Mouse (Mus musculus) layer of hippocampus, adult 11-12 months (tissue): ENCODE measurements around the gene Gm20388.

Experiments
- DNase-seq: peaks from one replicate; pipeline ENCODE4 v3.0.0; 2022; ENCODE audit warnings: low spot score

The Gm20388 gene

DNA sequence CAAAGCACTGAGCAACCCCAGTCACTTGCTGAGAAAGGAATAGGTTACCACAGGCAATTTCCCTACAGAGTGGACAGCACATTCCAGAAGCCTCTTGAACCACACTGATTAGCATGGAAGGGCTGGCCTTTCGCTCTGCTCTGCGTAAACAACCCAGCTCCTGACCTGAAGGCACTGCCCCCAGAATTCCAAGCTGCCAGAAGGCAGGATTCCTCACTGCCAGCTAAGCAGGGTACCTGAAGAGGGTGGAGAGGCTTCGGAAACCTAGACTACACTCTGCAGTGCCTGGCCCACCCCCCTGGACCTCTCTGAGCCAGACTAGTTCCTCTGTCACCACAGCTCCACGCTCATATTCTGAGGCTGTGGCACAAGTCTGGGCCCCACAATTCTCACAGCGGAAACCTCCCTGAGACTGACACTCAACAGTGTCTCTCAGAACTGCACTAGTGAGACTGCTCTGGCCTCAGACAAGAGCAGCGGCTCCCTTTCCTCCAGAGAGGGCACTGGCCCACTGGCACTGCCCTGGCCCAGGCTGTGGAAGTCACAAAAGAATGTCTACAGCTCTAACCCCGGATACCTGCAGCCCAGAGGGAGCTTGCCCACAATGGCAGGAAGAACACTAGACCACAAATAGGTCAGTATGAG, 2616.0 kb downstream of the Gm20388 start:
- no peak for DNase-seq

DNA sequence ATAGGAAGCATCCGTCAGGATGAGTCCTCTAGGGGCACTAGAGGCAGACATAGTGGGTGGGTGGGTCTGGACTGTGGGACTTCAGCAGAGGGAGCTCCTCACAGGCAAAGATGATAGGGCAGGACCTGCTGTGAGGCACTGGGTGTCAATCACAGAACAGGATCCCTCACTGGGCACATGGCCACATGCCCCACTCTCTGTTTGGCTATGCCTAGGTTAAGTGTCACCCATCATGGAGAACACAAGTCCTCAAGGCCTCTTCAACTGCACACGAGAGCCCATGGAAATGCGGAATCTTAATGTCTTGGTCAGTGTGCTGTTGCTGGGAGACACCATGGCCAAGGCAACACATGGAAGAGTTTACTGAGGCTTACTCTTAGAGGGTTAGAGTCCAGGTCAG, 2617.3 kb downstream of the Gm20388 start:
- DNase-seq = no peak

DNA sequence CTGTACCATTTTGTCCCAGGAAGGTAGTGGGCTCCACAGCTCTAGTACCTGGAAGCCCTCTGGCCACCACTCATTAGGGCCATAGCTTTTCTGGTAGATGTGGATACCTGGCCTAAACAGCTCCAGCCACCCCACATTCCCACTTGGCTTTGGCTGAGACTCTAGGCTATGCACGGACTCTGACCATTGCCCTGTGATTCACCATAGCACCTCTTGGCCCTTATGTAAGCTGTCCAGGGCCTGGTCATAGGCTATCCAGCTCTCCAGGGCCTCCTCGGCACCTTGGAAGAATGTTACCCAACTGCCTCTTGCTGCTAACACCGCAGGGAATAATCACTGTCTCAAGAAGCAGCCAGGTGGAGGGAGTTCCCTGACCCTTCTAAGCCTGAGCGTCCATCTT, 2618.5 kb downstream of the Gm20388 start:
- DNase-seq = no peak

DNA sequence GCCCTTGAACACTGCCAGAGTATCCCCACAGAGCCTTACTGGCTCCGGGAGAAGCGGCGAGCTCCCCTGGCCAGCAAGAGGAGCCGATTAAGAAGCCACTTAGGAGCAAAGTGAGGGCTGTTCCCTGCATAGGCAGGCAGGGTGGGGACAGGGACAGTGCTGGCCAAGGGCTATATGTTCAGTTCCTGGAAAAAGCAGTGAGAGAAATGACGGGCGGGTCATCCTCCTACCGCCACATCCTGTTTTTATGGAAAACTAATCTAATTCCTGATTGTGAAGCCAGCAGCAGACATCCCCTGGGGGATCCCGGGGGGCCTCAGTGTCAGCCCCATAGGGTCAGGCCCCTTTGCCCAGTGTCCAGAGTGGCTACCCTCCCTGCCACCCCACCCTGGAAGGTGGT, 2620.7 kb downstream of the Gm20388 start:
- no peak for DNase-seq

DNA sequence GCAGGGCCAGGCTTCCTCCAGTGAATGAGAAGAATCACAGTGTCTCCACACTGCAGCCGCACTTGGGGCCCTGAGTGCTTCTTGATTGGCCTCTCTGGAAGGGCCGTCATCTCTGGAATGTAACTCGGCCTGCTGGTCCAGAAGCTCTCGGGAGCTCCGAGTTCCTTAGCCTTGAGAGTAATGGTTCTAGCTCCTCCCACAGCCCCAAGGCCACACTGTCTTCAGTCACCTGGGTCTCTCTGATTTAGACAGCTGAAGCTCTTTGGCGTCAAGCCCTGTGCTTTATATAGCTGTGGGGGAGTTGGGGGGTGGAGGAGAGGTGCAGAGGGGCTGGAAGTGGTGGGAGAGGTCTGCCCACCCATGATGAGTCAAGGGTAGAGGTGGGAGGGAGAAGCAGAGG, 2626.4 kb downstream of the Gm20388 start:
- DNase-seq = no peak

DNA sequence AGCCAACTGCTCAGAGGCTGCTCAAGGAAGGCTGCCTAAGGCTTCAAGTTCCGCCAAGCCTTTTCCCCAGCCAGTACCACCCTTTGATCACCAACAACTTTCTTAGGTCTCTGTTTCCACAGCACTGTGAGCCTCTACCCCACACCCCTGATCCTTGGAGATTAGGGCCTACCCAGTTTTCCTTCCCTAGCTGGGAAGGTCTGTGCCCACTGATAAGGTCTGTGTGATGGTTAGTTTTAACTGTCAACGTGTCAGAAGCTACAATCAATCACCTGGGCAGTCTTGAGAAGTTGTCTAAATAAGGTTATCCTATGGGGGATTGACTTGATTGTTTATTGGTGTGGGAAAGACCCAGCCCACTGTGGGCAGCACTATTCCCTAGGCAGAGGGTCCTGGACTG, 2627.2 kb downstream of the Gm20388 start:
- no peak for DNase-seq

DNA sequence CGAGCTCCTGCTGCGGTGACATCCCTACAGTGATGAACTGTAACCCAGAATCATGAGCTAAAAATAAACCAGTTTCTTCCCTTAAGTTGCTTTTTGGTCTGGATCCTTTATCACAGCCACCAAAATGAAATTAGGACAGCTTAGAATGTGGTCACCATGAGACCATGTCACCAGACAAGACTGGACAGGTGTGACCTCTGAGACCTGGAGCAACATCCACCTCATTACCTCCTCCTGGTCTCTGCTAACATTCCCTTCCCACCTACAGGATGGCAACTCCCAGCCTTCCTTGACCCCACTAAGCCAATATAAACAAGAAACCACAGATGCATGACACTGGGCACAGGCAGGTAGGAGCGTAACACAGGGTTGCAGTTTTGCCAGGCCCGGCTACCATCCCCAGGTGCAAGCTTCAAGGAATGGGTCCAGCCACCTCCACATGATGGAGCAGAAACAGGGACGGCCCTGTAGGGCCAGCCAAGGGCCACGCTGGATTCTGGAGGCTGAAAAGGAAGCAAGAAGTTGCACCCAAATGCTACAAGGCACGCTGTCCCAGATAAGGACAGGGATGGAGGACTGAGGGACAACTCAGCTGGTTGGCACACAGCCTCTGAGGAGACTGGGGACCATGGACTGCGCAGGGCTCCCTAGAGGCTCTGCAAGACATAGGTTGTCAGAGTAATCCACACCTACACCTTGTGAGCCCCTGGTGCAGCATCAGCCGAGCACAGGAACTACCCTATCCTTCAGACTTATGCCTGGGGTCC, 2627.9 kb downstream of the Gm20388 start:
- DNase-seq = no peak

DNA sequence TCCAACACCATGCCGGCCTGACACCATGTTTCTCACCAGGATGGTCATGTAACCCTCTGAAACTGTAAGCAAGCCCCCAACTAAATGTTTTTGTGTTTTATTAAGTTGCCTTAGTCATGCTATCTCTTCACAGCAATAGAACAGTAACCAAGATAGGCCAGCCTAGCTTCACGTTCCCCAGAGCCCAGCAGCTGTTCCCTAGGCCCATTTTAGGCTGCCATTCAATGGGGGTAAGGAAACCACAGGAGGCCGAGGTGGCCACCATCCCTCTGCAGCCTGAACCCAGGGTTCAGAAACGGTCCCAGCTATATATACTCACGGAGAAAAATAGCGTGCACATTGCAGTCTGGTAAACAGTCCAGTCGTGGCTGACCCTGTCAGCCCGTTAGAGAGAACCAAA, 2633.5 kb downstream of the Gm20388 start:
- DNase-seq = no peak

DNA sequence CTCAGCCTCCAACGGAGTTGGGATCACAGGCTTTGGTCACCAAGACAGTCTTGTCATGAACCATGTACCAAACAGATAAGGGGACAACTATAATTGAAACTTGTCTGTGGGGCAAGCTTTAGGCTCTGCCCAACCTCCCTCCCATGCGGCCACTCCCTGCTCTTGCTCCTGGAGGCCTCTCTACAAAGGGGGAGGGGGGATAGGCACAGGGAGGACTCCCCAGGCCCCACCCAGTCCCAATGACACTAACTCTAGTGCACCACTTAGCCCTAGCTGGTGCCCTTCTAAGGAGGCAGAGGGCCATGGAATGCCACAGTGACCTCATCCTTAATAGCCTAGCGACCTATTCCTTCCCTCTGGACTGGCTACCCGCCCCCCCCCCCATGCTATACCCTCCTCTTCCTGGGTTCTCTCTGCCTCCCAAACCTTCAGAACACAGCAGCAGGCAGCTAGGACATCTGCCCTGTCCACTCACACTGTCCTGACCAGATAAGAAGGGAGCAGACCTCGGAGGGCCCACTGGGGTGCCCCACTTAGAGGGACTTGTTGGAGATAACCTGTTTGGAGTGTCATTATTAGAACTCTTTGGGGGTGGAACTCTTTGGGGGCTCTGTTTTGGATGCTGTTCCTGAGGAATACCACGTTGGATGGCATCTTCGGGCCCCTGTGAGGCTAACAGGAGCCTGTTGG, 2635.6 kb downstream of the Gm20388 start:
- no peak for DNase-seq

DNA sequence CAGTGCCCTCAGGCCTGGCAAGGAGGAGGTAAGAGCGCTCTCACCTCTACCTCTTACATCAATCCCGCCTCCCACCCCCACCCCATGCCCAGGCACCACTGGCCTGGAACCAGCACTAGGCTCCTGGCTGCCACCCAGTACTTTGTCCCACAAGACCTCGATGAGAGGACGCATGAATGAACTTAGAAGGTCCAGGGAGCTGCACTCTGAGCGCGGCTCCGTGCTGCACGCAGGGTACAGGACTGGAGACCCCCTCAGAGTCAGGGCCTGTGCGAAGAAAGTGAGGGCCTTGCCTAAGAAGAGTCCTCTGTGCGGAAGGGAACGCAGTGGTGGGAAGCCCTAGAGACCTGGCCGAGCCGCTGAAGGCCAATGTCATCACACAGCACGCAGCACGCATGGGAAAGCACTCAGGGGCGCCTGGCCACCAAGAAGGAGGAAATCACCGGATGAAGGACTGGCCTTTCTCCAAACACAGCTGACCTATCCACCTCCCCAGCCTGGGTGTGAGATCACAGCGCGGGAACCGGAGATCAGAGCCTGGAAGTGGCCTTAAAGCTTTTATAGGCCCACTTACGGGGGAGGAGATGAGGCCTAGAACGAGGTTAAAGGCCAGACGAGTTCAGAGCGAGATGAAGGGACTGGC, 2636.3 kb downstream of the Gm20388 start:
- DNase-seq = no peak

DNA sequence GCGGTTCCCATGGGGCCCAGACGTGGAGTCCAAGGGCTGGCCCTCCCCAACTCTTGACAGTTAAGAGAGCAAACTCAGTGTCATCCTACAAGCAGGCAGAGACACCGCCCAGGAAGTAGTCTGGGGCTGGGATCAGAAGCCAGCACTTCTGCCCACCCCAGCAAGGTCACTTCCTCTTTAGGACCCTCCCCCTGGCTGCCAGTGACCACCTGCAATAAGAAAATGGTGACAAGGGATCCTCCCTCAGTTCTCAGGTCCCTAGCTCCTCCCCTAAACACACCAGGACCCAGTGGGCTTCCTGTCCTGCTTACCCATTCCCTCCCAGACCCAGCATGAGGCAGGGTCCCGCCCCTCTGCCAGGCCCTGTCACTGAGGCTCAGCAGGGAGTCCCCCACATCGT, 2637.2 kb downstream of the Gm20388 start:
- no peak for DNase-seq

DNA sequence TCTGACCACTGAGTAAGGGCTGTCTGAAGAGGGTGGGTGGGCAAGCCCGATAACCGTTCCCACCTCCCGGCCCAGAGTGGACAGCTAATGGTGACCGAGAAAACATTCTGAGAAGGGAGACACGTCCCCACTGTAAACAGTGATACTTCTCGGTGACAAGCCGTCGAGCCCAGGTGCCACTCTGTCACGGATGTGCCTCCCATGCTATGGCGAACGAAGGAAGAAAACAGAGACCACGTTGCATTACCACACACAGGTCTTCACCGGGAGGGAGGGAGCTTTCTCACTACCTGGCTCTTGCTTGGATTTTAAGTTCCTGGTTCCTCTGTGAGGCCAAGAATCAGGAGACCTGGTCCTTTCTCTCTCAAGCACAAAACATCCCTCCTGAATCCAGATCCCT, 2637.7 kb downstream of the Gm20388 start:
- no peak for DNase-seq

DNA sequence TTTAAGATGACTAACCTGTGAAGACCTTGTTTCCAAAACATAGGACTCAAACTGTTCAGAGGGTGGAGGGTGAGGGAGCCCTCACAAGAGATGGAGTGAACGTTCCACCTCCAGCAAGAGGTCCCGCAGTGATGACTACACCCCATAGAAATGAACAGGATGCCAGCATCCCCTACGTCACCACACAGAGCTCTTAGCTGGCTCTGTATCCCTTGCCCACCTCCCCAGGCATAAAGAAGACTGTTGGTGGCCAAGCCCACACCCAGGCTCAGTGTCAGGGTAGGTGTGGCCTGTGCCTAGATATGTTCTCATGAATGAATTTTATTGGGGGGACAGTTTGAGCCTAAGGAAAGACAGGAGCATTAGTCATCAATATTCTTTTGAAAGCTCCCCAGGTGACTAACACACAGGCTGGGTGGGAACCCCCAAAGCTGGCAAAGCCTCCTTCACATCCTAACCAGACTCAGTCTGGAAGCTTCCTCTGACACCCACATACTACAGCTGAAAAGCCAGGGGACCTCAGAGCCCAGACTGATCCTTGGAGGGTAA, 2638.3 kb downstream of the Gm20388 start:
- no peak for DNase-seq

DNA sequence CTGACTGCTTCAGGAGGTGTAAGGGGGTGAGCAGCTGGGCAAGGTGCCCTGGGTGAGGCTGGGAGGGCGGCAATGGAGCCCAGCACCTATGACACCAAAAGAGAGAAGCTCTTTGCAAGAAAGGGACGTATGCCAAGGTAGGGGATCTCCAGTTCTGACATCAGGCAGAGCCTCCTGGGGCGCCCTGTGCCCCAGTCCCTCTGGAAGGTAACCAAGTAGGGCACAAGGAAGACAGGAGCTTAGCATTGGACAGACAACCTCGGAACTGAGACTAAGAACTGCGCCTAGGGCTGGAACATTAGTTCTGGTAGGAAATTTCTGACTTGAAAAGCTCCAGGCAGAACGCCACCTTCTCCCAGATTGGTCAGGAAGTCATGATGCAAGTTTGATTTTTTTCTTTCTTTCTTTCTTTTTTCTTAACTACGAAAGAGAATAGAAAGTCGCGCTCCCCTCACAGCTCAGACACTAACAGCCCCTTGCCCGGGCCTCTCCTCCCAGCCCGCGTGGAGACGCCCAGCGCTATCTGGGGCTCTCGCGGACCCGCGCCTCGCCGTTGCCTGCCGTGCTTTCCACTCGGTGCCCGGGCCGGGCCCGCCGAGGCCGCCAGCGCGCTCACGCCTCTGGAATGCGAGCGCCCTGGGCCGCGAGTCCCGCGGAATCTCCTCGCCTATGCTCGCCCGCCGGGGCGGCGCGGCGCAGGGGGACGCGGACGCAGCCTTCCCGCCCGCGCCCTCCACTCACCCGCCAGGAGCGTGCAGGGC, 2639.8 kb downstream of the Gm20388 start:
- no peak for DNase-seq

DNA sequence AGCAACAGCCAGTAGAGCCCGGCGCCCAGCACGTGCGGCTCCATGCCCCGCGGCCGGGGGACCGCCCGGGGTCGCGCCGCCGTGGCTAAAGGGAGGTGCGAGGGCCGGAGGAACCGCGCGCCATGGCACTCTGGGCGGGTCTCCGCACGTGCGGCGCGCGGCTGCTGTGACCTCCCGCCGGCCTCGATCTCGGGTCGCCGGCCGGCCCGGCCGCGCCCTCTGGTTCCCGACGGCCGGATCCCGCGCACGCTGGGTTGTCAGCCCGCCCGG, 2640.3 kb downstream of the Gm20388 start:
- DNase-seq = no peak

DNA sequence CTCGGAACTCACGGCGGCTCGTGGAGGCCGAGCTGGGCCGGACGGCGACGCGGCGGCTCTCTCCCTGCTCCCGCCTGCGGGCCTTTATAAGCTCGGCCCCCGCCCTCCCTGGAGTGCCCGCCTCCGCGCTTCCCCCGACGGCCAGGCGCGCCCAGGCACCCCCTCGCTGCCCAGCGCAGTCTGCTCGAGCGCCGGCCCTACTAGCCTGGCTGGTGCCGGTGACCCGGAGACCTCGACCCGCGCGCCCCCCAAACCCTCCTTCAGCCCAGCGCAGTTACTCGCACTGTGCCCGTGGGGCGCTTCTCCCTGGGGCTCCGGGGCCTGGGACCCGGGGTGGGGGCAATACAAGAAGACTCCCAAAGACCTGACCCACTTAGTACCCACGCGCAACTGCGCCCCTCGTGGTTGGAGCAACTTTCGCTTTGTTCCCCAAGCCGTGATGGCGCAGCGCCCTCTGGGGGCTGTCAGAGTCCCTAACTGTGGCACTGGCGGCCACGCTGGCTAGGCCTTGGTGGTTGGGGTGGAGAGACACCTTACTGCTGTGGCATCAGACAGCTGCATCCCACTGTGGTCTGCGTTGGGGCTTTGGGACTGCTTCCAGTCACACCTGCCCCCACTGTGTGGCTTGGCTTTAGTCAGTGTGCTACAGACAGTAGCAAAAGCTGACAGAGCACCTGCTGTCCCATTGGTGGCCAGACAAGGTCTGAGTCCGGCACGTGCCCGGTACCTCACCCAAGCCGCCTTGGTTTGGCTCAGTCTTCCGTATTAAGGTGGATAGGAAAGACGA, 2640.8 kb downstream of the Gm20388 start, which contains the start of gene Piezo1:
Piezo1 (minus strand) TSS at position 65 of the 787 bp plus-strand sequence.
- peak; percentile 84 for DNase-seq

DNA sequence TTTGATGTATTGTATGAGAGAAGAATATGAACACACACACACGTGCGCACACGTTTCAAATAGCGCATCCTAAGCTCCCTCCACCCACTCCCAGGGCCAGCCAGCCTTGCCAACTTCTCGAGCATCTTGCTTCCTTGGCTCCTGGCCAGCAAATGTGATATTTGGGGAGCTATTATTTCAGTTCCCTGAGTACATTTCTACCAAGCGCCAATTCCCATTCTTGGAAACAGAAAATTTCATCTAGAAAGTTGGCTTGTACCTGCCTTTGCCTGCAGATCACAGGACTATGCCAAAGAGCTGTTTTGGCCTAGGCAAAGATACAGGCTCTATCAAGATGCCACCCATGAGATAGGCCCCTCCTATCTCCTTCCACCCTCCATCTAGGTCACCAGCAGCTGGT, 2644.1 kb downstream of the Gm20388 start:
- peak; percentile 75 for DNase-seq

DNA sequence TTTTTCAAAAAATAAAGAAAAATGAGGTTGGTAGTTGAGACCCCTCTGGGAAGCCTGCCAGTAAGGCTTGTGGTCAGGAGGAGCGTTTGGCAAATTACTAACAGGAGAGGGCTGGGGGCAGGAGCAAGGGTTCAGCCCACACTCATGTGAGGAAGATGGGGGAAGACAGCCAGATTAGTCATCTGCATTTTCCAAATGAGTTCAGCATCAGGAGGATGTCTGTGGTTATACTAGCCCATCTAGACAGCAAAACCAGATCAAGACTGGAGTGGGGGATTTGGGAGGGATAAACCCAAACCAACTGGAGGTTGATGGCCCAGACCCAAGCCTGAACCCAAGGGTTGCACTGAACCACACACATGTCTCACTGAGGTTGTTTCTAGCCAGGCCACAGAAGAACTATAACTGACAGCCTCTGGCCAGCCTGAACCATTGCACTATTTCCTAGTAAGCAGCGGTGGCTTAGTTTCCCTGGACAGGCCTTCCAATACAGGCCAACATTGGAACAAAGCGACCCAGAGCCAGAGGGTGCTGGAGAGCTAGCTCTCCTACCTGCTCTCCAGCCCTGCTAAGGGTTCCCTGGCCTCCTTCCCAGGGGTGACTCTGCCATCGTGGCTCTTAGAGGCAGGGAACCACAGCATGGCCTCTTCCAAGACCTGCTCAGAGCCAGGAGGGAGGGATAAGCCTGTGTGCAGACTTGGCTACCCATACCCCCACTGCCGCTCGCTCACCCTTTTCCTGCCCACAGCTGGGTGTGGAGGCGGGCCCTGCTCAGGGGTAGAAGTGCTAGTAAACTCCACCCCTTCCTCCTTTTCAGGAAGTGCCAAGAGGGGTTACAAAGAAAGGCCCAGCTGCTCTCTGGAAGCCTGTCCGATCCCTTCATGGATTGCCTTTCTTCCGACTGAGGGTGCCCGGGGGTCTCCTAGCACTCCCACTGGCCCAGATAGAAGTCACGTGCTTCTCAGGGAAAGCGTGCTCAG, 2645.7 kb downstream of the Gm20388 start:
- DNase-seq = no peak

DNA sequence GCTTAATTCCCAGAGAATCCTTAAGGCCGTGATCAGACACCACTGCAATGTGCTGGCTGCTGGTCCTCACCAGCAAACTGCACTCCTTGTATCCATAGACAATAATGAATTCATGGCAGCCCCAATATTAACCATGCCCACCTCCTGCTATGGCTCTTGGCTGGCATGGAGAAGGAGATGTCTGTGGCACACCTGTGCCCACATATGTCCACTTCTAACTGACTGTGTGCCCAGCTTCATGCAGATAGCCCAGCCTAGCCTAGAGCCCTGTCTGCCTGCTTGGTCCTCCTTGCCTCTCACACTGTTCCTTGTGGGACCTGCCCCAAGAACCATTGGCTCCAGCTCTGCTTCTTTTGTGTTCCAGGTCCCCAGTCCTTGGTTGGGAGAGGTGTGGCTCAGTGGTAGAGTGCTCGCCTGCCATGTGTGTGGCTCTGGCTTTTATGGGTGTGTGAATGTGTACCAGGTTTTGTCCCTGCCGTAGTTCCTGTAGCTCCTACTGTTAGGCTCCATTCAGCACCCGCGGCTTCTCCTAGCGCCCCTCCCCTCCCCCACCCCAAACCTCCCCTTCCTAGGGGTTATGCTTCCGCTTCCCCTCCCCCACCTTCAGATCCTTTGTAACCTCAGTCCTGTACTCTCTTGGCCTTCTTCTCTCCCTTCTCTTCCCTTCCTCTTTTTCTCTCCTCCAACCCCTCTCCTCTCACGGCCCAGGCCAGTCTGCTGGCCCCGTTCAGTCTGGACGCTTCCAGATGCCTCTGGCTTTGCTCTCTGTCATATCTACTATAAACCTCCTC, 2646.8 kb downstream of the Gm20388 start:
- DNase-seq = no peak
